Mouse (Mus musculus): ENCODE data around the gene 1700011L22Rik. TPM values are rescaled to one million over a fixed set of nuclear protein-coding genes. Genes with fewer than 3 reads are reported as not detected.
A peak's percentile ranks its signal among the peaks of the same experiment; 100 is the strongest.

Gene 1700011L22Rik
- total RNA-seq (2021), result not detected
- long read RNA-seq, experiment 1, result 0 reads
- long read RNA-seq, experiment 2, result 0 reads

DNA sequence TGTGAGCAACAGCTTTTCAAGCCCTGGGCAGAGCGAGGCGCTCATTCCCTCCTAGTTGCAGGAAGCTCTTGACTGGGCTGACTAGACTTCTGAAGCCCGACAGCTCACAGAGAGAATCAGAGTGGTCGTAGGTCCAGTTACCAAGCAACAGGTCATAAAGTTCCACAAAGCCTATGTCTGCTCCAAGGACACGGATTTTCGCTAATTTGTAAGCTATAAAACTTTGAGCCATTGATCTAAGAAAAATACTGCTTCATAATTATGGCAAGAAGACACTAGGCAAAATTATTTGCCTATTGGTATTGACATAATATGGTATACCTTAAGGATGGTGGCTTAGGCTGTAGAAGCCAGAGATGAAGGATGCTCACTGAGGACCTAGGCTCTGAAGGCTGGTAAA is at the start of gene 1700011L22Rik:
Gene 1700011L22Rik, minus strand, starts transcription at position 101 of the 400 bp plus-strand sequence.
- no peak for DNase-seq

DNA sequence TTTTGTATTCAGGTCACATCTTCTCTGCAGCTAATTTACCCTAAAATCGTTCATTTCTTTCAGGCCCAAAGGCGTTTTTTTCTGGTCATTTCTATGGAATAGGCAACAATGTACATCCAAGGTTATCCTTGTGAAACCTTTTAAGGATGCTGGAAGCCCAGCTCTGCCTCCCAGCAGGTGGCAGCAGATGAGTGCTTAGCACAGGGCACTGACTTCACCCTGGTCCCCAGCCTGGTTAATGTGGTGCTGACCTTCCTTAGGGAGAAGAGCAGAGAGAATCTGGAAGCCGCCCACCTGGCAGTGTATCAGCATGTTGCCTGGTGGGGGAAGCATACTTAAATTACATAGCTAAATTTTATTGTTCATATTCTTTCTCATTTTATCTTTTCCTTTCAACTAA is 49.4 kb upstream of the 1700011L22Rik start:
- peak; percentile 67 to 81 for DNase-seq

DNA sequence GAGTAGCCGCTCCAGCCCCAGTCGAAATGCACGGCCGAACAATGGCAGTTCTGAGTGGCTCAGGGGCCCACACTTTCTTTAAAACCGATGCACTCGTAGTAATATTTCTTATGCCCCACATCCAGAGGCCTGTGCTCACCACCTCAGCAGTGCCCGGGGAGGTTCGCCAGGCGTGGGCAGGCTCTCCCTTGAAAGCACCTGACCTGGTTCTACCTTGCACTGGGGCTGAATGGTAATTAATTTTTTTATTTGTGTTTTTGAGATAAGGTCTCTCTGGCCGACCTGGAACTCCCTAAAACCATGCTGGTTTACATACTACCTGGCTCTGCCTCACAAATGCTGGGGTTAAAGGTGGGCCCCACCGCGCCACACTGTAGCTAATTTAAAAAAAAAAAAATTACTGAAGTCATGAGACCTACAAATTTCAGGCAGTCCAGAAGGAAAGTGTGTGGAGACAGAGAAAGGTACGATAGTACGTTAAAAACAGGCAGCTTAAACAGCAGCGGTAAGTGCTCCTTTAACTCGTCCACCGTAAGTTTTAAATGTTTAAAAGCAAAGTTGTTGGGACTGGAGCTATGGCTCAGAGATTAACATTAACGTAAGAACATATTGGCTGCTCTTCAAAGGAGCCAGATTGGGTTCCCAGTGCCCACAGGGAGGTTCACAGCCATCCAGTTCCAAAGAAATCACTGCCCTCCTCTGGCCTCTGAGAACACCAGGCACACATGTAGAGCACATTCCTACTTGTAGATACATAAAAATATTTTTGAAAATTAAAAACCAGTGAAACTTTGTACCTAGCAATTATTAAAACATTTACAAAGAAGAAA is 47.1 kb upstream of the 1700011L22Rik start:
- no peak for DNase-seq

DNA sequence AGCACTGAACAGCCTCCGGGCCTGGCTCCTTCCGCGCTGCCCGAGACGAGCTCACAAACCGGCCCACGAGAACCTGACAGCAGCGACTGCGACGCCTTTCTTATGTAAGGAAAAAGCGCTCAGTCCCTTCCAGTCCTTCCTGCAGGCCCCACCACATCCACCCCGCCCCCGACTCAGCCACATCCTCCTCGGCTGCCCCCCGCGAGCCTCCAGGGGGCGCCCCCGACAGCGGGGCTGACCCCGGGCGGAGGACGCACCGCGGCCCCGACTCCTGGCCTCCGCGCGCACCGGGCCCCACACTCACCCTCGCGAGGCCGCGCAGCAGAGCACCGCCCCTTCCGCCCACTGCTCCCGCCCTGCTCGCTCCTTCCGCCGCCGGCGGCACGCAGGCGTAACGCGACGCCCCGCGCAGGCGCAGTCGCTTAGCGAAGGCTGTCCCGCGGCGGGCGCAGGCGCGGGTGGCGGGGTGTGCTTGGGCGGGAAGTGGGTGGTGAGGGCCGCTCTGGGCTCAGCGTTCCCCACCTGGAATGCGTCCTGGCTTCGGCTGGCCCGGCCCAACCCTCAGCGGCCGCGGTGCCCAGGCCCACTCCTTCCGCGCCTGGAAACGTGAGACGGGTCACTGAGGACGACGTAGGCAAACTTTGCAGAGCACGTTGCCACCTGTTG is 46.4 kb upstream of the 1700011L22Rik start, which contains the start of gene Mmaa:
Gene Mmaa, minus strand, starts transcription at position 328 of the 666 bp plus-strand sequence.
- peak; percentile 96 to 99 for DNase-seq

- no peak for DNase-seq
These were observed 45.5 kb upstream of the 1700011L22Rik start for GRCm38 (mm10) chr8:79293841-79294240.

- no peak for DNase-seq
These were observed 44.4 kb upstream of the 1700011L22Rik start for GRCm38 (mm10) chr8:79292712-79293264.

DNA sequence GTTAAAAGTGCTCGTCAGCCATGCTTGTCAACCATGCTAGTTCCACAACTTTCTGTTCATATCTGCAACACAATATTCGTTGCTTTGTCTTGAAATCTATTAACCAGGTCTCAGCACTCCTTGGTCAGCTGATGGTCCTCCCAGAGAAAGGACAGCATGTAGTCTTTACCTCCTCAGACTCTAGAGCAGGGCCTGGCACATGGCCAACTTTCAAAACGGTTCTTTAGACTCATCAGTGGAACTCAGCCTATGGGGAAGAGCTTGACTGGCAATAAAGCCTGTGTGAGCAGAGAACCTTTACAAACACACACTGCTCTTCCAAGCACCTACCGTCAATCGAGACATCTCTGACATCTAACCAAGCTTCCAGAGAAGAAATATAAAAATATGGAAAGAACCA is 41.2 kb upstream of the 1700011L22Rik start:
- peak; percentile 9 to 26 for DNase-seq

DNA sequence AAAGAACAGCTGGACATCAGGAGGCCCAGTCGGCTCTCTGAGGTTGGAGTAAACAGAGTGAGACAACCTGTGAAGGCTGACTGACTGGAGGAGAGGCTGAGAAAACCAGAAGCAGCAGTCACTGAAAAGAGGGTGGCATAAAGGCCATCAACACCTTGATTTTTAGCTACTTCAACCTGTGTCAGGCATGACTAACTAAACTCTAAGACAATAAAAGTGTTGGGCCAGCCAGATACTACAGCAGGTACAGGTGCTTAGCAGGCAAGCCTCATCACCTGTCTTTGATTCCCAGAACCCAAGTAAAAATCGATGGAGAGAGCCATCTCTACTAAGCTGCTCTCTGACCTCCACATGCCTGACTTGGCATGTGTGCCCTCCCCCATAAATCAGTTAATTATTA is 40.3 kb upstream of the 1700011L22Rik start:
- DNase-seq, result no peak

DNA sequence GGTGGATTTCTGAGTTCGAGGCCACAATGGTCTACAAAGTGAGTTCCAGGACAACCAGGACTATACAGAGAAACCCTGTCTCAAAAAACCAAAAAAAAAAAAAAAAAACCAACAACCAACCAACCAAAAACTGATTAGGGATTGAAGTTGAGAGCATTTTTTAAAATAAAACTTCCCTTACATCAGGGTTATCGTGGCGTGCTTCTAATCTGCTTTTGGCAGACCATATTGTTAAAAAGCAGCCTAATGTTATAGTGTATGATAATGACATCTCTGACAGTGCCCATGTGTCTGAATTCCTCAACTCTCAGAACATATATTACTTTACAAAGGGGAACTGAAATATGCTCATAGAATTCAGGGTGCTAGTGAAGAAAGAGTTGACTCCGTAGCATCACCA is 39.9 kb upstream of the 1700011L22Rik start:
- DNase-seq, result no peak

DNA sequence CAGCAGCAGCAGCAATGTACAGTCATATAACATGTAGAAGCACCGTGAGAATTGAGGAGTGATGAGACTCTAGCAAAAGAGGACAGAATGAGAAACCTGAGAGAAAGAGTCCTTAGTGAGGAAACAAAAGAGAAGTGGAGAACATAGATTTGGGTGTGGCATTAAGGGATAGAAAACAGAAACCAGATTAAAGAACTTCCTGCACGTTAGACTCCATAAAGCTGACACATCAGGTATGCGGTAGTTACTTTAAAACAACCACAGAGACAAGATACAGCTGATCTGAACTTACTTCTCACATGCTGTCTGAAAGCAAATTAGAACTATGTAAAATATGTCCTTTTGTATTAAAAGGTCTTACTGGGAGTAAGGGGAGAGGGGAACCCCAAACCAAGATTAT is 38.1 kb upstream of the 1700011L22Rik start:
- no peak for DNase-seq

GRCm38 (mm10) chr8:79284626-79285025 is 36.3 kb upstream of the 1700011L22Rik start:
- DNase-seq, result no peak

- DNase-seq, result no peak
These were observed 33.1 kb upstream of the 1700011L22Rik start for GRCm38 (mm10) chr8:79281376-79281890.

GRCm38 (mm10) chr8:79277264-79277870 is 29.0 kb upstream of the 1700011L22Rik start:
- DNase-seq, result no peak

GRCm38 (mm10) chr8:79274940-79275339 is 26.6 kb upstream of the 1700011L22Rik start:
- no peak for DNase-seq

DNA sequence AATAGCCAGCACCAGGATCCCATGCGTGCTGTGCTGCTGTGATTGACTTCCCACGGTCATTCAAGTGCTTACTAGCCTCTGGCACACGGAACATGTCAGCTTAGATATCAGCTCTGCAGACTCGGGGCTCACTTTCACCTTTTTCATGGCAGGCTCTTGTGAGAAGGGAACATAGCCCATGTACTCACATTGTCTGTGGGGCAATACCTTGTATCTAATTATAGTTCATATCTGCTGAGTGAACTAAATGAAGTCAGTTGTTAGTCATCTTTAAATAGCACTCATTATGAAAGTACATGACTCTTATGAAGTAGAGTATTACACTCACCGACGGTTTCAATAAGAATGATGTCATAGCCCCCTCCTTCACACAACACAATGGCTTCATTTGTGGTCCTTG is 25.4 kb upstream of the 1700011L22Rik start:
- DNase-seq, result peak; percentile 37 to 72

- DNase-seq, result no peak
These were observed 24.3 kb upstream of the 1700011L22Rik start for GRCm38 (mm10) chr8:79272676-79273075.

- DNase-seq, result no peak
These were observed 20.6 kb upstream of the 1700011L22Rik start for GRCm38 (mm10) chr8:79268921-79269320.

- no peak for DNase-seq
These were observed 13.6 kb upstream of the 1700011L22Rik start for GRCm38 (mm10) chr8:79261920-79262319.

DNA sequence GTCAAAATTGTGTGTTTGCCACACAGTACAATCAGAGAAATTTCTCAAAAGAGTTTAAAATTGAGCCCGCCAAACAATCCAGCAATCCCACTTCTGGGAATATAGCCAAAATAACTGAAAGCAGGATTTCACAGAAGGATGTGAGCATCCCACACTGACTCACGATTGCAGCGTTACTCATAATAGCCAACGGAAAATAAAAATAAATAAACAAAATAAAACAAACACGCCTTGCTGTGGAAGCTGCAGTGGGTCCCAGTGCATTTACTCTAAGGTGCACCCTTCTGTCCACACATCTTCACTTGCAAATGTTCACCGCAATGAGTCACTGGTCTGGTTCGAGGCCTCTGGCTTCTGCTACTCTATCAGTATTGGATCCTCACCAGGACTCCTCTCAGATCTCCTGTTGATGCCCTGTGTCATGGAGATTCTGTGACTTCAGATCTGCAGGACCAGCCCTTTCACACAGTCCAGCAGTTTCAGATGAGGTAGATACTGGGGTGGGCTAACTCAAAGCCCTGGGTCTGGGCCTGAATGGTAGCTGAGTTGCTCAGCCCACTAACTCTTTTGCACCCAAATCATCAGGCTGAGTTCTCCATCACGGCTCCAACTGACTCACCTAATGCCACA is 7.8 kb upstream of the 1700011L22Rik start:
- DNase-seq, result no peak

DNA sequence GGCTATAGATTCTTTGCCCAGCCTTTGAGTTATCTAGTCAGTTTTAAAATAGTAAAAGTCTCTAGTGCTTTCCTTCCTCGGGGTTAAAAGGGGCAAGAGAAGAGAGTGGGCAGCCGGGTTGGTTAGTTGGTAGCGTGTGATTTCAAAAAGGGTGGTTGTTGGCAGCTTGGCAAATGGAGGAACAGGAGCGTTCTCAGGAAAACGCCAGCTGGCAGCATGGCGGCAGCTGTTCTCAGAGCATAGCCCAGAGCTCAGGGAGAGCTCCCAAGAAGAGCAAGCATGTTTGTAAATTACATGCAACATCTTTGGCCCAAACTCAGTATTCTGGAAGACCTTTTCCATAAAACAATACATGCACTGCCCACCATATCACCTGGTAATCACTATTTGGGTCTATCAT is 5.4 kb upstream of the 1700011L22Rik start:
- no peak for DNase-seq

GRCm38 (mm10) chr8:79243422-79243821 is 4.9 kb downstream of the 1700011L22Rik start:
- DNase-seq, result no peak

DNA sequence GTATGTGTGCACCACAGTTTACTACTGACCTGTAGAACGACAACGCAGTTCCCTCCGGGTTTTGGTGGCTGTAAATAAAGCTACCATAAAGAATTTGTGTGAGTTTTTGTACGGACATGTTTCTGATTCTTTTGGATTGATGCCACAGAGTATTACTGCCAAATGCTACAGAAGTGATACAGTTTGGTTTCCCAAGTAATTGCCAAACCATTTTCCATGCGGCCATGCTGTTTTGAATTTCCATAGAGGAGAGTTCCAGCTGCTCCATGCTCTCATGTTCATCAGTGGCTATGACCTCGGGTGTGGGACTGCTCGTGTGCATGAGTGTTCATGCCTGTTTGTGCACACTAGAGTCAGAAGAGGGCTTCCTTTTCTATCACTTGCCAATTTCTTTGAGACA is 8.4 kb downstream of the 1700011L22Rik start:
- no peak for DNase-seq

Measured in heart, adult 18-20 months (tissue).